Mouse (Mus musculus) E14TG2a.4 (cell line): ENCODE results near the gene Nrgn.

ENCODE experiments used
- CTCF ChIP-seq: conservative IDR thresholded peaks from 2 replicates; pipeline ENCODE4 v1.5.1; 2014; ENCODE audit warnings: low read length
- NANOG ChIP-seq: IDR thresholded peaks from 2 replicates; pipeline ENCODE4 v1.6.1; 2014; ENCODE audit warnings: borderline replicate concordance, low read length, mixed read lengths
- POU5F1 ChIP-seq: IDR thresholded peaks from 2 replicates; pipeline ENCODE4 v1.6.1; 2014; ENCODE audit warnings: low read length, borderline replicate concordance

GRCm38 (mm10) chr9:37586718-37587117 lies 34.0 kb upstream of the Nrgn start:
- TF ChIP-seq CTCF (no peak), NANOG (no peak), POU5F1 (no peak)
